7 mouse cellular contexts compared by ENCODE assay signal in genomic region chr1:171437264-171438013, GRCm38 (mm10). TPM values are rescaled to one million over a fixed set of nuclear protein-coding genes. Genes with fewer than 3 reads are reported as not detected.
A peak's percentile ranks its signal among the peaks of the same experiment; 100 is the strongest.
DNase-seq lines count a peak whose midpoint lies in the region; ATAC-seq lines count a peak whose summit lies in the region.

Gene F11r (plus strand): TSS chr1:171437535.

- H3K27ac ChIP-seq in forebrain, embryonic 15.5 days (replicated peaks): no peak within 1 kb of the TSS; the same call in 1 of the 2 replicates
- 0 out of 2 replicates have a peak within 1 kb of the TSS, but pooled peaks have one; percentile 25 for H3K27ac ChIP-seq in limb, embryonic 12.5 days
- H3K27ac ChIP-seq in midbrain, embryonic 12.5 days (replicated peaks): no peak within 1 kb of the TSS

- no peaks in the 10 kb centered on the region for H3K36me3 ChIP-seq in forebrain, embryonic 15.5 days
- H3K36me3 ChIP-seq in limb, embryonic 12.5 days: no peaks in the 10 kb centered on the region
- no peaks in the 10 kb centered on the region for H3K36me3 ChIP-seq in midbrain, embryonic 12.5 days

- peak within 1 kb of the TSS; percentile 37 for H3K4me3 ChIP-seq in forebrain, embryonic 15.5 days
- H3K4me3 ChIP-seq in limb, embryonic 12.5 days (replicated peaks): peak within 1 kb of the TSS; percentile 48
- peak within 1 kb of the TSS; percentile 37 for H3K4me3 ChIP-seq in midbrain, embryonic 12.5 days

- peaks cover 10% of the 10 kb centered on the region for H3K4me1 ChIP-seq in forebrain, embryonic 15.5 days
- peaks cover 38% of the 10 kb centered on the region for H3K4me1 ChIP-seq in limb, embryonic 12.5 days (replicated peaks)
- peaks cover 10% of the 10 kb centered on the region; the same call in 1 of the 2 replicates for H3K4me1 ChIP-seq in midbrain, embryonic 12.5 days

- 1% methylated on average over 46 of the region's 46 CpGs for WGBS in forebrain, embryonic 15.5 days
- under 1% methylated on average over 46 of the region's 46 CpGs for WGBS in limb, embryonic 12.5 days
- WGBS in midbrain, embryonic 12.5 days: 1% methylated on average over 40 of the region's 46 CpGs

- H3K27me3 ChIP-seq in forebrain, embryonic 15.5 days: peaks cover 29% of the 10 kb centered on the region; the same call in 1 of the 2 replicates
- peaks cover 47% of the 10 kb centered on the region for H3K27me3 ChIP-seq in limb, embryonic 12.5 days
- peaks cover 65% of the 10 kb centered on the region for H3K27me3 ChIP-seq in midbrain, embryonic 12.5 days

- peak within 1 kb of the TSS; percentile 46 for H3K4me2 ChIP-seq in forebrain, embryonic 15.5 days (replicated peaks)
- H3K4me2 ChIP-seq in limb, embryonic 12.5 days: peak within 1 kb of the TSS; percentile 65
- H3K4me2 ChIP-seq in midbrain, embryonic 12.5 days (replicated peaks): peak within 1 kb of the TSS; percentile 54

- peak; percentile 88 for DNase-seq in WW6 (ENCODE audit: low read depth, low spot score)
- peak; percentile 91 for DNase-seq in cerebellum, adult 11-12 months
- DNase-seq in spleen, postnatal 4 days (ENCODE audit: low spot score in 2 of 2): peak; percentile 57 to 81

- H3K9me3 ChIP-seq in forebrain, embryonic 15.5 days: no peaks in the 10 kb centered on the region
- H3K9me3 ChIP-seq in limb, embryonic 12.5 days: no peaks in the 10 kb centered on the region
- H3K9me3 ChIP-seq in midbrain, embryonic 12.5 days: no peaks in the 10 kb centered on the region

- H3K9ac ChIP-seq in forebrain, embryonic 15.5 days (replicated peaks): peak within 1 kb of the TSS; percentile 19; the same call in 1 of the 2 replicates
- H3K9ac ChIP-seq in limb, embryonic 12.5 days (replicated peaks): peak within 1 kb of the TSS; percentile 14; the same call in 1 of the 2 replicates
- H3K9ac ChIP-seq in midbrain, embryonic 12.5 days (replicated peaks): no peak within 1 kb of the TSS

- peak; percentile 66 for ATAC-seq in forebrain, embryonic 15.5 days (replicated peaks)
- peak; percentile 72 to 74 for ATAC-seq in hematopoietic stem cell, adult 5-6 weeks (replicated peaks in 1 of 2; ENCODE audit: insufficient read depth in 1 of 2, low FRiP score in 2 of 2, low TSS enrichment in 1 of 2, low read depth in 1 of 2, poor library complexity in 2 of 2, severe bottlenecking in 2 of 2)
- peak; percentile 48 for ATAC-seq in limb, embryonic 12.5 days (ENCODE audit: insufficient number of reproducible peaks, insufficient read depth, low FRiP score, low TSS enrichment, low read depth)
- peak; percentile 62; the same call in 1 of the 2 replicates for ATAC-seq in midbrain, embryonic 12.5 days (ENCODE audit: low FRiP score, low read depth)

RNA-seq across cellular contexts. Expression of gene F11r, which starts in this region (rescaled TPM):
- 9.6 and 10.1 TPM in 2 replicates for polyA plus RNA-seq in forebrain, embryonic 15.5 days (2015; fragmentation: Nextera tagmentation; extraction: Ambion mirVana)
- 12.1 and 13.4 TPM in 2 replicates for total RNA-seq in hematopoietic stem cell, adult 5-6 weeks (2017)
- polyA plus RNA-seq in limb, embryonic 12.5 days (2016; fragmentation: Nextera tagmentation; extraction: Ambion mirVana): 32.9 and 36.8 TPM in 2 replicates
- 10.1 and 12.4 TPM in 2 replicates for polyA plus RNA-seq in midbrain, embryonic 12.5 days (2016; fragmentation: Nextera tagmentation; extraction: Ambion mirVana)
